Mouse (Mus musculus): ENCODE measurements around the gene Bicd1. TPM values are rescaled to one million over a fixed set of nuclear protein-coding genes. Genes with fewer than 3 reads are reported as not detected.
"Not testable (repeated sequence)": the region's sequence is repeated elsewhere in the genome, so short reads cannot be mapped to it uniquely, and the experiment has no call there.

The Bicd1 gene
- polyA plus RNA-seq (2014; fragmentation: Nextera tagmentation; extraction: Ambion mirVana): 42.0 and 42.6 TPM in 2 replicates

DNA sequence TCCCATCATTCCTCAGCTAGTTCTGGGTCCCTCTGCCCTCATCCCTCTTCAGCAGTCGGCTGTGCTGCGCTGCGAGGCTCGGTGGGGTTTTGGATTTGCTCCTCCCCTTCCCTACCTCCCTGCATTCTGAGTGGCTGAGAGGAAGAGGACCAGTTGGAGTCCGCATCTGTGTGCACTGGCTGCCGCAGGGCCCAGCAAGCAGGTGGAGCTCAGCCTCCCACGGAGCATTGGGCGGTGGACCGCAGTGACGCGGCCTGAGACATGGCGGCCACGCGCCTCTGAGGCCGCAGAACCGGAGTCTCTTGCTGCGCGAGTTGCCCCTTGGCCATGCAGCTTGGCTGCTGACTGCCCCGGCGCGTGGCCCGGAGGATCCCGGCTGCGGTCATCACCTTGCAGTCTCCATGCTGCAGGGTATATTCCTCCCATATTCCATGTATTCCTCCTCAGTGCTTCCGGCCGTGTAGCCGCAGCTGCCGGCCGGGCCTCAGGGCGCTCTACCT is at the start of gene Bicd1:
Bicd1 (plus strand) TSS at position 54 of the 500 bp plus-strand sequence.
- Histone ChIP-seq H3K4me1 (ENCODE audit: control insufficient read depth, insufficient read depth, low read length) (peaks cover 7% of the 10 kb centered on the region; the same call in 1 of the 2 replicates), H3K27ac (replicated peaks; ENCODE audit: low read depth, low read length) (peak within 1 kb of the TSS; percentile 93), H3K4me2 (ENCODE audit: low read length) (peak within 1 kb of the TSS; percentile 64), H3K9me3 (ENCODE audit: control insufficient read depth, low read length) (no peaks in the 10 kb centered on the region), H3K9ac (replicated peaks; ENCODE audit: low read length) (peak within 1 kb of the TSS; percentile 71), H3K4me3 (replicated peaks; ENCODE audit: low read depth, low read length) (peak within 1 kb of the TSS; percentile 62), H3K36me3 (ENCODE audit: control insufficient read depth, insufficient read depth, low read length) (no peaks in the 10 kb centered on the region), H3K27me3 (ENCODE audit: control insufficient read depth, insufficient read depth, low read length) (no peaks in the 10 kb centered on the region)
- peak; percentile 100 for ATAC-seq (ENCODE audit: low FRiP score, low TSS enrichment)
- WGBS: under 1% methylated on average over 30 of the region's 30 CpGs
- DNase-seq: peak; percentile 93

DNA sequence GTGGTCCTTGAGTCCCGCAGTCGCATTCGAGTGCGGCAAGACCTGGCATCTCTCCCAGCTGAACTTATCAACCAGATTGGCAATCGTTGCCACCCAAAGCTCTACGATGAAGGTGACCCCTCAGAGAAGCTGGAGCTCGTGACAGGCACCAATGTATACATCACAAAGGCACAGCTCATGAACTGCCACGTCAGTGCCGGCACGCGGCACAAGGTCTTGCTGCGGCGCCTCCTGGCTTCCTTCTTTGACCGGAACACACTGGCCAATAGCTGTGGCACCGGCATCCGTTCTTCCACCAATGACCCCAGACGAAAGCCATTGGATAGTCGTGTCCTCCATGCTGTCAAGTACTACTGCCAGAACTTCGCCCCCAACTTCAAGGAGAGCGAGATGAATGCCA is 46.2 kb upstream of the Bicd1 start:
- WGBS: 94% methylated on average over 19 of the region's 20 CpGs
- not testable (repeated sequence) for H3K36me3 ChIP-seq (ENCODE audit: control insufficient read depth, insufficient read depth, low read length); H3K4me1 ChIP-seq (ENCODE audit: control insufficient read depth, insufficient read depth, low read length); H3K4me3 ChIP-seq (replicated peaks; ENCODE audit: low read depth, low read length); H3K9ac ChIP-seq (replicated peaks; ENCODE audit: low read length); H3K4me2 ChIP-seq (ENCODE audit: low read length); H3K27me3 ChIP-seq (ENCODE audit: control insufficient read depth, insufficient read depth, low read length); H3K27ac ChIP-seq (replicated peaks; ENCODE audit: low read depth, low read length); H3K9me3 ChIP-seq (ENCODE audit: control insufficient read depth, low read length); ATAC-seq (ENCODE audit: low FRiP score, low TSS enrichment); DNase-seq

DNA sequence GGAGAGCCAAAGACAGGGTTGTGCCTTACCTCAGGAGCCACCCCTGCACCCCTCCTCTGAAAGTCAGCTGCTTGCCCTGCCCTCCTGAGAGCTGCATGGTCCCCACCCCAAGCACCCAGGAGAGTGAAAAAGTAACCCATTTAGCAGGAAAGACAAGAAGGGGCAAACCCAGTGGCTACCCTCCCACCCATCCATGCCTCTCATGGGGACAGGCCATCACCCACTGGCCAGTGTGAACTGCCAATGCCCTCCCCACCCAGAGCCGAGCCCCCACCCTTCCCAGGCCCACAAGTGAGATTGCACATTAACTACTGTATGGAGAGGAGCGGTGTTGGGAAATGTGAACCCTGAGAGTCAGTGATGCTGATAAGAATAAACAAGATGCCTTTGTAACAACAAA is 42.7 kb upstream of the Bicd1 start:
- 95% methylated on average over 2 of the region's 2 CpGs for WGBS
- H3K4me3 ChIP-seq (replicated peaks; ENCODE audit: low read depth, low read length): not testable (repeated sequence)

DNA sequence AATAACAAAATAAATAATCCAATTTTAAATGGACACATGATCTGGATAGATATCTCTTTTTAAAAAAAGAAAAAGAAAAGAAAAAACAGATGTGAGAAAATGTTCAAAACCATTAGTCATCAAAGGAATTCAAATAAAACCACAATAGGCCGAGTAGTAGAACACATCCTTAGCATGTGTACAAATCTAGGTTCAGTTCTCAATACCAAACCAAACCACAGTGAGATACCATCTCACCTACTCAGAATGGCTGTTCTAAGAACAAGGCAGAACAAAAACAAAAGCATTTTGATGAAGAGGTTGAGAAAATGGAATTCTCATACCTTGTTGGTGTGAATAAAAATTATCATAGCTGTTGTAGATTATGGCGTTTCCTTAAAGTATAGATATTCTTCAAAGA is 42.3 kb upstream of the Bicd1 start:
- H3K4me1 ChIP-seq (ENCODE audit: control insufficient read depth, insufficient read depth, low read length): no peaks in the 10 kb centered on the region
- no peak for DNase-seq
- no peaks in the 10 kb centered on the region for H3K36me3 ChIP-seq (ENCODE audit: control insufficient read depth, insufficient read depth, low read length)
- H3K27ac ChIP-seq (replicated peaks; ENCODE audit: low read depth, low read length): no peak overlapping the region
- no peak overlapping the region for H3K9ac ChIP-seq (replicated peaks; ENCODE audit: low read length)
- no peak for ATAC-seq (ENCODE audit: low FRiP score, low TSS enrichment)
- no peak overlapping the region for H3K4me3 ChIP-seq (replicated peaks; ENCODE audit: low read depth, low read length)
- no peaks in the 10 kb centered on the region for H3K9me3 ChIP-seq (ENCODE audit: control insufficient read depth, low read length)
- WGBS: 97% methylated on average over 2 of the region's 2 CpGs
- no peak overlapping the region for H3K4me2 ChIP-seq (ENCODE audit: low read length)
- H3K27me3 ChIP-seq (ENCODE audit: control insufficient read depth, insufficient read depth, low read length): no peaks in the 10 kb centered on the region

More for the DNA sequence above, 42.7 kb upstream of the Bicd1 start:
- not testable (repeated sequence) for H3K9me3 ChIP-seq (ENCODE audit: control insufficient read depth, low read length); H3K4me1 ChIP-seq (ENCODE audit: control insufficient read depth, insufficient read depth, low read length); DNase-seq; H3K9ac ChIP-seq (replicated peaks; ENCODE audit: low read length); H3K36me3 ChIP-seq (ENCODE audit: control insufficient read depth, insufficient read depth, low read length); H3K27me3 ChIP-seq (ENCODE audit: control insufficient read depth, insufficient read depth, low read length); H3K27ac ChIP-seq (replicated peaks; ENCODE audit: low read depth, low read length); H3K4me2 ChIP-seq (ENCODE audit: low read length); ATAC-seq (ENCODE audit: low FRiP score, low TSS enrichment)

DNA sequence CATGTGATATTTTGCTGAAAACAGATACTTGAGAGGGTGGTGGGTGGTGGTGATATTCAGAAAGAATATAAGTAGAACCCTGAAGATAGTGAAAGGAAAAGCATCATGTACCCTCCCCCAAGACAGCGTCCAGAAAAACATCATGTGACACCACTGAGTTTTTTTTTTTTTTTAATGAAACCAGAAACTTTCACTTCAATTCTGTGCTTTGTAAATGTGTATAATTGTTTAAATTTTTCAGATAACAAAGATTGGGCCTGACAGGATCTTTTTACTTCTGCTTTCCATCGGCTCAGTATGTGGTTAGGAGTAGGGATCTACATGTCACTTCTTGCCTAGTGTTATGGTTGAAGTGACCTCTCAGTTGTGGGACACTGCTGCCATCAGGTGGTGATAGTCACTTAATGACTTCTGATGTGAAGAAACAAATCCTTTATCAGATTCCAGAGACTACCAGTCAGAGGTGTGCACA is 33.7 kb upstream of the Bicd1 start:
- Histone ChIP-seq H3K27me3 (ENCODE audit: control insufficient read depth, insufficient read depth, low read length) (no peaks in the 10 kb centered on the region), H3K9me3 (ENCODE audit: control insufficient read depth, low read length) (no peaks in the 10 kb centered on the region), H3K4me3 (replicated peaks; ENCODE audit: low read depth, low read length) (no peak overlapping the region), H3K4me1 (ENCODE audit: control insufficient read depth, insufficient read depth, low read length) (no peaks in the 10 kb centered on the region), H3K4me2 (ENCODE audit: low read length) (no peak overlapping the region), H3K9ac (replicated peaks; ENCODE audit: low read length) (no peak overlapping the region), H3K36me3 (ENCODE audit: control insufficient read depth, insufficient read depth, low read length) (no peaks in the 10 kb centered on the region), H3K27ac (replicated peaks; ENCODE audit: low read depth, low read length) (no peak overlapping the region)
- DNase-seq: peak; percentile 73
- no peak; the same call in 1 of the 2 replicates for ATAC-seq (ENCODE audit: low FRiP score, low TSS enrichment)
- WGBS: 69% methylated on average over 2 of the region's 2 CpGs

DNA sequence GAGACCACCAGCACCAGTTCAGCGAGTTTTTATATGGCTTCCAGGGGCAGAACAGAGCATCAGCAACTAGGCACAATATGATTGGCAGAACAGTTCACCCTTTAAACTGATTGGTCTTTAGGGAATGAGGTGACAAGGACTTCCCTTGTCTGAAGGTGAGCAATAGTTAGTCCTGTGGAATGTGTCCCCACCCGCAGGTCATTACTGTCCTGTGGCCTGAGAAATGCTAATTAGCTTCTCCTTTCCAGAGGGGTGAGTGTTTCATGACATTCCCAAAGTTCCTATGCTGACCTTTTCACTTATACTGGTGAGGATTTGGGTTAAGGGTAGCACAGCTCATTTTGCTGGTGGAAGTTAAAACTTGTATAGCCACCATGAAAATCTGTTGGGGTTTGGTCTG is 25.2 kb upstream of the Bicd1 start:
- WGBS: 83% methylated on average over 2 of the region's 2 CpGs
- Histone ChIP-seq H3K9ac (replicated peaks; ENCODE audit: low read length) (no peak overlapping the region), H3K36me3 (ENCODE audit: control insufficient read depth, insufficient read depth, low read length) (no peaks in the 10 kb centered on the region), H3K27me3 (ENCODE audit: control insufficient read depth, insufficient read depth, low read length) (no peaks in the 10 kb centered on the region), H3K4me1 (ENCODE audit: control insufficient read depth, insufficient read depth, low read length) (no peaks in the 10 kb centered on the region), H3K9me3 (ENCODE audit: control insufficient read depth, low read length) (no peaks in the 10 kb centered on the region), H3K4me3 (replicated peaks; ENCODE audit: low read depth, low read length) (no peak overlapping the region), H3K27ac (replicated peaks; ENCODE audit: low read depth, low read length) (no peak overlapping the region), H3K4me2 (ENCODE audit: low read length) (no peak overlapping the region)
- DNase-seq (no peak), ATAC-seq (ENCODE audit: low FRiP score, low TSS enrichment) (no peak)

DNA sequence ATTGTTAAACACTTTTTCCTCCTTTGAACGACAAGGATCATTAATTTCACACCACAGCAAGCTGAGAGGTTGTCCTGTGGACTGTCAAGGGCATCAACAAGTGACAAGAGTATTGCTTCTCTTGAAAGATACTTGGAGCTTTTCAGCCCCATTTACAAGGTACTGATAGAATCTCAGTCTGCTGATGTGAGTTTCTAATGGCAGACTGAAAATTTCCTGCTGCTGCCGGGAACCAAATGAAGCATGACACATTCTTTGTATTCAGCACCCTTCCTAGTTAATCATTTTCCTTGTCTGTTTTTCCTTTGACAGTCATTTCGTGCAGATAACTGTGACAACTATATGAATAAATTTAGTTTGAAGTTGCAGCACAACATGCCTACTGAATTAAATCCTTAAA is 22.3 kb upstream of the Bicd1 start:
- WGBS: 30% methylated on average over 3 of the region's 3 CpGs
- Histone ChIP-seq H3K4me2 (ENCODE audit: low read length) (no peak overlapping the region), H3K9ac (replicated peaks; ENCODE audit: low read length) (no peak overlapping the region), H3K36me3 (ENCODE audit: control insufficient read depth, insufficient read depth, low read length) (no peaks in the 10 kb centered on the region), H3K4me3 (replicated peaks; ENCODE audit: low read depth, low read length) (no peak overlapping the region), H3K4me1 (ENCODE audit: control insufficient read depth, insufficient read depth, low read length) (no peaks in the 10 kb centered on the region), H3K27me3 (ENCODE audit: control insufficient read depth, insufficient read depth, low read length) (no peaks in the 10 kb centered on the region), H3K27ac (replicated peaks; ENCODE audit: low read depth, low read length) (no peak overlapping the region), H3K9me3 (ENCODE audit: control insufficient read depth, low read length) (no peaks in the 10 kb centered on the region)
- ATAC-seq (ENCODE audit: low FRiP score, low TSS enrichment): no peak
- no peak for DNase-seq

DNA sequence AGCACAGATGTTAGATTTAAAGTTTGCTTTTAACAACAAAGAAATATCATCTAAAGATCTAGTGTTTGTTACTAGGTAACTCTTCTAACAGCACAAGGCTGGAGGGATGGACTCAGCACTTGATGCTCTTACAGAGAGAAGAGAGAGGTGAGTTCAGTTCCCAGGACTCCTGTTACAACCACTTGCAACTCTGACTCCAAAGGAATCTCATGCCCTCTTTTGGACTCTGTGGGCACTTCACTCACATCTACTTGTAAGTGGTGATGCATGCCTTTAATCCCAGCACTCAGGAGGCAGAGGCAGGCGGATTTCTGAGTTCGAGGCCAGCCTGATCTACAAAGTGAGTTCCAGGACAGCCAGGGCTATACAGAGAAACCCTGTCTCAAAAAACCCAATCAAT is 19.1 kb upstream of the Bicd1 start:
- ATAC-seq (ENCODE audit: low FRiP score, low TSS enrichment); H3K9me3 ChIP-seq (ENCODE audit: control insufficient read depth, low read length); H3K4me3 ChIP-seq (replicated peaks; ENCODE audit: low read depth, low read length); H3K4me2 ChIP-seq (ENCODE audit: low read length); H3K4me1 ChIP-seq (ENCODE audit: control insufficient read depth, insufficient read depth, low read length); H3K27me3 ChIP-seq (ENCODE audit: control insufficient read depth, insufficient read depth, low read length); H3K36me3 ChIP-seq (ENCODE audit: control insufficient read depth, insufficient read depth, low read length); H3K27ac ChIP-seq (replicated peaks; ENCODE audit: low read depth, low read length); H3K9ac ChIP-seq (replicated peaks; ENCODE audit: low read length); DNase-seq: not testable (repeated sequence)
- WGBS: 94% methylated on average over 2 of the region's 2 CpGs

DNA sequence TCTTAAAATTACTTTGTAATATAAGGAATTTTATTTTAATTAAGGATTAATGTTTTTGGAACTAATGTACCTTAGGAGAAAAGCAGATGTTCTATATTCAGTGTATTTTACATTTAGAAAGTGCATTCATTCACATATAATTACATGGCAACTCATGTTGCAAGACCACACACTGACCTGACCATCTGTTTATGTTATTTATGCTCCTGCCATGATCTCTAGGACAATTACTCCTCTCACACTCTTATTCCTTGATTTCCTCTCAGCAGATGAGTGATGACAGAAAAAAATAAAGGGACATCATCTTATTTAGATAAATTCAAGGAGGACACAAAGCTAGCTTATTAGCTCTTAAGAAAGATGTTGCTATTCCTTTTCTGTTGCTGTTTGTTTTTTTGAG is 9.3 kb upstream of the Bicd1 start:
- Histone ChIP-seq H3K4me2 (ENCODE audit: low read length) (no peak overlapping the region), H3K36me3 (ENCODE audit: control insufficient read depth, insufficient read depth, low read length) (no peaks in the 10 kb centered on the region), H3K4me3 (replicated peaks; ENCODE audit: low read depth, low read length) (no peak overlapping the region), H3K27ac (replicated peaks; ENCODE audit: low read depth, low read length) (no peak overlapping the region), H3K9me3 (ENCODE audit: control insufficient read depth, low read length) (no peaks in the 10 kb centered on the region), H3K9ac (replicated peaks; ENCODE audit: low read length) (no peak overlapping the region), H3K4me1 (ENCODE audit: control insufficient read depth, insufficient read depth, low read length) (no peaks in the 10 kb centered on the region), H3K27me3 (ENCODE audit: control insufficient read depth, insufficient read depth, low read length) (no peaks in the 10 kb centered on the region)
- no peak for DNase-seq
- ATAC-seq (ENCODE audit: low FRiP score, low TSS enrichment): no peak

All from midbrain, embryonic 14.5 days (tissue).